Mouse (Mus musculus) lung, postnatal 0 days (tissue): ENCODE results near the gene Sdc4.

ENCODE experiments used
- CTCF ChIP-seq: IDR thresholded peaks from 2 replicates; pipeline ENCODE4 v1.5.1; 2016; ENCODE audit warnings: antibody characterized with exemption, mild to moderate bottlenecking
- EP300 ChIP-seq: IDR thresholded peaks from 2 replicates; pipeline ENCODE4 v1.6.1; 2016; ENCODE audit warnings: antibody characterized with exemption, mild to moderate bottlenecking, control low read depth

GRCm38 (mm10) chr2:164389020-164389419 is 54.7 kb downstream of the Sdc4 start, which contains the start of gene Slpi:
- TF ChIP-seq CTCF (no peak), EP300 (no peak)
